Mouse (Mus musculus) embryonic stem cell, embryonic (primary cell): Measurements from ENCODE around the gene Mdm2.
"Not testable (repeated sequence)": the region's sequence is repeated elsewhere in the genome, so short reads cannot be mapped to it uniquely, and the experiment has no call there.

ENCODE experiments used
- CTCF ChIA-PET, 4 experiments: fragments of 300-600 bp in 2 of 4; fragments of 350-600 bp in 2 of 4; sonication (Branson Sonifier 250); formaldehyde crosslinking; loops; one replicate each; lab custom pipeline; 2022; ENCODE audit warnings: inconsistent platforms in 2 of 4; lab: Charles Lee
- POLR2A ChIA-PET, 4 experiments: fragments of 300-600 bp in 2 of 4; fragments of 350-600 bp in 2 of 4; sonication (Branson Sonifier 250); formaldehyde crosslinking; loops; one replicate each; lab custom pipeline; 2022; ENCODE audit warnings: antibody characterized with exemption in 4 of 4, inconsistent platforms in 1 of 4; lab: Charles Lee

The Mdm2 gene

DNA sequence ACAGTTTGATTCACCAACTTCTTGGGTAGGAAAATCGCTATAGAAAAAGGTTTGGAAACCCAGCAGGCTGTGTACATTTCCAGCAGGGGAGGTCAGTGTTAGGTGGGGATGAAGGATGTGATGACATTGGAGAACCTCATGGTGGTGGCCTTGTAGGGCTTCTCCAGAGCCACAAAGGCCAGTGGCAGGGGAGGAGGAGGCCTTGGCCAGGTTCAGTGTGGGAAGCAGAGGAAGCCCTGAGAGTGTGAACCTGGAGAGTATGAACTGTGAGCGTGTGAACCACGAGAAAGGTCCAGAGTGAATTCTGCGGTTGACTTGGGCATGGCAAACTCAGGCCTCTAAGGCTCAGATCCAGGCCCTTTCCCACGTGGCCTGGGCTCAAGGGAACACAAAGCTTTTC, 18.0 kb upstream of the Mdm2 start:
- POLR2A ChIA-PET: interaction anchor here in 2 of 4 experiments (0.5 to 1.2 kb wide), 3 partner anchors 10 to 95 kb away, joined by 3 read pairs; no protein-coding TSS in a partner anchor
- CTCF ChIA-PET: no interaction called here

DNA sequence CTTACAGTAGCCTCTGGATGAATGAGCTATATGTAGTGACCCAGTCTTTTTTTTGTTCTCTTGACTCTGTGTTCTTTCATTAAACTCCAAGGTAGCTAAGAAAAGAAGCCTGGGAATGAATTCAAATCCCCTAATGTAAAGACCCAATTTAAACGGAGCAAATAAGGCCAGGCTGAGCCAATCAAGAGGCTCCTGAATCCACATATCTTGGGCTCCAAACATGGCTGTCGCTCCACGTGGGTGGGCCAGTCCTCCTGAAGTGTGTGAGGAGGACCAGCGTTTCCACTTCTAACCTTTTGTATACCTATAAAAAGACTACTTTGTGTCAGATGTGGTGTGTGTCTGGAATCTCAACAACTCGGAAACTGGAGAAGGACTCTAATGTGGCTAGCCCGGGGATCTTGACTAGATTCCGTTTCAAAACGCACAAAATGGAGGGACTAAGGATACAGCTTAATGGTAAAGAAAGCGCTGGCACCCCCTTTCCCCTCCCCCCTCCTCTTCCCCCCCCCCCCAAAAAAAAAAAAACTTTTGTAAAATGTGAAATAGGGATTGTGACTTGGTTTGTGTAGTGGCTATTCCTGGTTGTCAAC, 17.1 kb upstream of the Mdm2 start:
- POLR2A ChIA-PET: interaction anchor here in 2 of 4 experiments (0.9 to 1.5 kb wide), 8 partner anchors 9 to 37 kb away, joined by 3 to 5 read pairs (median 3); no protein-coding TSS in a partner anchor

DNA sequence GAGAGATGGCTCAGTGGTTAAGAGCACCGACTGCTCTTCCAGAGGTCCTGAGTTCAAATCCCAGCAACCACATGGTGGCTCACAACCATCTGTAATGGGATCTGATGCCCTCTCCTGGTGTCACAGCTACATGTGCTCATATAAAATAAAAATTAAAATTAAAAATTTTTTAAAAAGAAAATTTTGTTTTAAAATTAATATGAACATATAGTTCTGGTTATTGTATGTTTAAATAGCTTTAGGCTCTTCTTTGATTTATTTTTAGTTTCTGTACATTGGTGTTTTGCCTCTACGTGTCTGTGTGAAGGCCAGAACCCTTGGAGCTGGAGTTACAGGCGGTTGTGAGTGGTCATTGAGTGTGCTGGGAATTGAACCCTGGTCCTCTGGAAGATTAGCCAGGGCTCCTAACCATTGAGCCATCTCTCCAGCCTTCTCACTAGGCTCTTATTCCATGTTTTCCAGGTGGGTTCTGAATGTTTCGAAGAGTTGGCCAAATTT, 16.4 kb upstream of the Mdm2 start:
- CTCF ChIA-PET: interaction anchor here in 1 of 4 experiments (0.6 kb wide), 1 partner anchor 169 kb away, joined by 5 read pairs; no protein-coding TSS in a partner anchor
- POLR2A ChIA-PET: interaction anchor here in 3 of 4 experiments (0.6 to 1.5 kb wide), 7 partner anchors 9 to 258 kb away, joined by 3 to 5 read pairs (median 3); partner anchors contain the start of gene Nup107 (in 1 of the 3)

More for the DNA sequence above, 17.1 kb upstream of the Mdm2 start:
- CTCF ChIA-PET: interaction anchor here in 1 of 4 experiments (0.6 kb wide), 1 partner anchor 88 kb away, joined by 3 read pairs; no protein-coding TSS in a partner anchor

DNA sequence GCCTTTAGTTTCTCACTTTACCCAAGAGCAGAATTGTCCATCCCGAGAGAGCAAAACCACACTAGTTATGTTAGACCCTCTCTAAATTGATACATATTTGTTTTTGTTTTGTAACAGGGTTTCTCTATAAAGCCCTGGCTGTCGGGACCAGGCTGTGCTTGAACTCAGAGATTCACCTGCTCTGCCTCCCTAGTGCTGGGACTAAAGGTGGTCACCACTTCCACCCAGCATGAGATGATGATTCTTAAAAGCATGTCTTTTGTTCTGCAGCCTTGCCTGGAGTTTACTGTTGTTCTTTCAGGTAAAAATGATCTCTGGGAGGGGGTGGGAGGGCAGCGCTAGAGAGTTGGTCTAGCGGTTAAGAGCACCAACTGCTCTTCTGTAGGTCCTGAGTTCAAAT, 15.8 kb upstream of the Mdm2 start:
- POLR2A ChIA-PET: interaction anchor here in 3 of 4 experiments (0.6 to 1.5 kb wide), 6 partner anchors 8 to 67 kb away, joined by 3 to 4 read pairs (median 3); partner anchors contain the start of genes Mdm2 (in 1 of the 3) and Nup107 (in 1 of the 3)
- CTCF ChIA-PET: interaction anchor here in 1 of 4 experiments (0.6 kb wide), 1 partner anchor 169 kb away, joined by 5 read pairs; no protein-coding TSS in a partner anchor

DNA sequence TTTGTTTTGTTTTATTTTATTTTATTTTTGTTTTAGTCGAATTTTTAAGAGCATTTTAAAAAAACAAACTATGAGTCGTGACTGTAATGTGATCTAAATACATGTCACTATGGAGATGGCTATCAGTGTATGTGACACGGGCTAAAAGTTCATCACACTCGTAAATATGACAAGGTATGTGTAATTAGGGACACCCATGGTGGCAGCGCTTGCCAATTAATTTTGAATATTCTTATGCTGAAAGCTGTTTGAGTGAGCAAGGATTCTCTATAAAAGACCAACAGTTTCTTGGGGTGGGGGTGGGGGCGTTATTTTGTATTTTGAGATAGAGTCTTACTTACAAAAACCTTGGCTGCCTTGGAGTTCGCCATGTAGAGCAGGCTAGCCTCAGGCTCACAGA, 15.1 kb upstream of the Mdm2 start:
- CTCF ChIA-PET: interaction anchor here in 1 of 4 experiments (0.7 kb wide), 1 partner anchor 817 kb away, joined by 3 read pairs; no protein-coding TSS in a partner anchor
- POLR2A ChIA-PET: interaction anchor here in 2 of 4 experiments (0.8 to 1.2 kb wide), 3 partner anchors 9 to 16 kb away, joined by 3 to 4 read pairs (median 3); partner anchors contain the start of gene Mdm2 (in 1 of the 2)

DNA sequence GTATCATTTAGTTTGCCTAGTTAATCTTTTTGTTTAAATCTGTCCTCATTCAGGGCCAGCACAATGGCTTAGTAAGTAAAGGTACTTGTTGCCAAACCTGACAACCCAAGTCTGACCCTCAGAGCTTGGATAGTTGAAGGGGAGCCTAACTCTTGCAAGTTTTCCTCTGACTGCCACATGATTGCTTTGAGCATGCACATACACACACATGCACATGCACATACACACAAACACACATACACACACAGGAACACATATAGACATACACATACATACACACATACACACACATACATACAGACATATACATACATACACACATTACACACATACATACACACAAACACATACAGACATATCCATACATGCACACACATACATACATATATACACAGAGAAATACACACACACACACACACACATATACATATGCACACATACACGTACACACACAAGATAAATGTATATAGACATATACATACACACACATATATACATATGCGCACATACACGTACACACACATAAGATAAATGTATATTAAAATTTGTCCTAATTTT, 14.3 kb upstream of the Mdm2 start:
- POLR2A ChIA-PET: interaction anchor here in 2 of 4 experiments (0.6 to 1.7 kb wide), 2 partner anchors 13 kb away, joined by 3 to 4 read pairs; no protein-coding TSS in a partner anchor
- CTCF ChIA-PET: no interaction called here

DNA sequence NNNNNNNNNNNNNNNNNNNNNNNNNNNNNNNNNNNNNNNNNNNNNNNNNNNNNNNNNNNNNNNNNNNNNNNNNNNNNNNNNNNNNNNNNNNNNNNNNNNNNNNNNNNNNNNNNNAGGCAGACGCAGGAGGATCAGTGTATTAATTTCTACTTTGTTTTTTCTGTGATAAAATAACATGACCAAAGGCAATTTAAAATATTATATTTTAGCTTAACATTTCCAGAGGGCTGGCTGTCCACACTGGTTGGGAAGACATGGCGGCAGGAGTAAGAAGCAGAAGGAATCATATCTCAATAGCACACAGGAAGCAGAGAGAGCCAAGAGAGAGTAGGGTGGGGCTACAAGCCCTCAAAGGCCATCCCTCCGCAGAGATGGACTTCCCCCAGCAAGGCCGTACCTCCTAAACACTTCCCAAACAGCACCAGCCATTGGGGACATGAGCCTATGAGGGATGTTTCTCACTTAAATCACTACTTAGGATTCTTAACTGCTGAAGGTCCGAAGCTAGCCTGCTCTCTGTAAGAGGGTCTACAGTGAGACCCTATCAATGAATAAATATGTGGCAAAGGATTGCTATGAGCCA, 13.7 kb upstream of the Mdm2 start:
- ChIA-PET CTCF (interaction anchor here in 1 of 4 experiments (1.2 kb wide), 1 partner anchor 73 kb away, joined by 5 read pairs; no protein-coding TSS in a partner anchor), POLR2A (interaction anchor here in 3 of 4 experiments (0.6 to 1.7 kb wide), 7 partner anchors 12 to 129 kb away, joined by 3 to 4 read pairs (median 3); no protein-coding TSS in a partner anchor)

DNA sequence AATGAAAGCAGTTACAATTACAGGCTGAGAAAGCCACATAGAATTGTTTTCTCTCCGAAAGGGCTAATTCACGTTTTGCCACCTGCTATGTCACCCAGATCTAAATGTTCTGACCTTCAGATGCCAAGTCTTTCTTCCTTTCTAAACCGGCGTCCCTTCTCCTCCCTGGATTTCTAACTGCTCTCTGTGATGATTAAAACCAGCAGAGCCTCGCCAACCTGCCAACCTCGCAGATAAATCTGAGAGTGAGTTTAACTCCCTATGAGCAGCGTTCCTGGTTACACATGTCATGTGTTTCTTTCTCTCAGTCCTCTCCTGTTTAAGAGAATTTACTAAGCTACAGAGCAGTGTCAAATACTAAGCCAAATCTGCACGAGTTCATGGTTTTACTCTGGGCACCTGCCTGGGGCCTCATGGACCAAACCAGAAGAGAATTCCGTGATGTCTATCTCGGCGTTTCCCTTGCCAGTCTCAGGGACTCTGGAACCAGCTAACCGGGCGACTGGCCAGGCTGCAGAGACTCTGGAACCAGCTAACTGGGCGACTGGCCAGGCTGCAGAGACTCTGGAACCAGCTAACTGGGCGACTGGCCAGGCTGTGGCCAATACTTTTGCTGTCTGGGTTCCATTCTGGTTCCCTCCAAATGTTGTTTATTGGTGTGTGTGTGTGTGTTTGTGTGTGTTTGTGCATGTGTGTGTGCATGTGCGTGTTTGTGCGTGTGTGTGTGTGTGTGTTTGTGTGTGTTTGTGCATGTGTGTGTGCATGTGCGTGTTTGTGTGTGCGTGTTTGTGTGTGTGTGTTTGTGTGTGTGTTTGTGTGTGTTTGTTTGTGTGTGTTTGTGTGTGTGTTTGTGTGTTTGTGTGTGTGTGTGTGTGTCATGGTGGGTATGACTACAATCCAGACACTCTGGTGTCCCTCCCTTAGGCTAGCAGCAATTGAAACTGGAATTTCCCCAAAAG, 7.9 kb upstream of the Mdm2 start:
- CTCF ChIA-PET: interaction anchor here in 3 of 4 experiments (0.6 to 1.5 kb wide), 6 partner anchors 8 to 258 kb away, joined by 3 to 7 read pairs (median 5); partner anchors contain the start of gene Mdm2 (in 1 of the 3)
- POLR2A ChIA-PET: interaction anchor here in 3 of 4 experiments (0.5 to 3.0 kb wide), 24 partner anchors 7 to 671 kb away, joined by 3 to 24 read pairs (median 4); partner anchors contain the start of gene Mdm2 (in 2 of the 3)

DNA sequence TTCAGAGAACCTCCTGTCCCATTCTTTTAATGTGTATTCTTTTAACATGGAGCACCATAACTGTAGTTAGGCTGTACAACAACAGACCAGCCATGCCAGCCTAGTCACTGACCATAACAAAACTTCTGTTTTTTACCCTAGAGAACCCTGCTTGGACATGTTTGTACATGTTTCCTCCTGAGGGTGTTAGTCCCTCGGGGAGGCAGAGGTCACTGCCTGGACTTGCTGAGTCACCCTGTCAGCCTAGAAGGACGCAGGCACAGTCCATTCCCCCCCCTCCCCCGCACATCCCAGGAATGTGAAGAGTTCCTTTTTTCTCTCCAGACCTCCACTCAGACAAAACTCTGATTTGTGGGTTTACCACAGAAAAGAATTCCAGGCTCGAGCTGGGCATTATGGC, 7.0 kb upstream of the Mdm2 start:
- POLR2A ChIA-PET: interaction anchor here in 3 of 4 experiments (0.7 to 3.0 kb wide), 12 partner anchors 8 to 101 kb away, joined by 3 to 24 read pairs (median 5); partner anchors contain the start of gene Mdm2 (in 1 of the 3)
- CTCF ChIA-PET: no interaction called here

DNA sequence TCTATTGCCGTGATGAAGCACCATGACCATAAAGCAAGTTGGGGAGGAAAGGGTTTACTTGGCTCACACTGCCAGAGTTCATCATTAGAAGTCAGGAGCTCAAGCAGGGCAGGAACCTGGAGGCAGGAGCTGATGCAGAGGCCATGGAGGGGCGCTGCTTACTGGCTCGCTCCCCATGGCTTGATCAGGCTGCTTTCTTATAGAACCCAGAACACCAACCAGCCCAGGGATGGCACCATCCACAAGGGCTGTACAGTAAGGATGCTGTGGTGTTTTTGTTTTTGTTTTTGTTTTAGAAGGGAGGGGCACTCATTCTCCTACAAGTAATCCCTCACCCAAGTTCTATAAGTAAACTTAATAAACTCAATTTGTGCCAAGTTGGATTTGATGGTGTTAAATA, 6.1 kb upstream of the Mdm2 start:
- ChIA-PET CTCF (interaction anchor here in 2 of 4 experiments (0.5 to 0.7 kb wide), 3 partner anchors 200 to 386 kb away, joined by 3 to 8 read pairs (median 5); no protein-coding TSS in a partner anchor), POLR2A (interaction anchor here in 3 of 4 experiments (0.6 to 1.7 kb wide), 4 partner anchors 10 to 76 kb away, joined by 3 read pairs; partner anchors contain the start of gene Nup107 (in 1 of the 3))

DNA sequence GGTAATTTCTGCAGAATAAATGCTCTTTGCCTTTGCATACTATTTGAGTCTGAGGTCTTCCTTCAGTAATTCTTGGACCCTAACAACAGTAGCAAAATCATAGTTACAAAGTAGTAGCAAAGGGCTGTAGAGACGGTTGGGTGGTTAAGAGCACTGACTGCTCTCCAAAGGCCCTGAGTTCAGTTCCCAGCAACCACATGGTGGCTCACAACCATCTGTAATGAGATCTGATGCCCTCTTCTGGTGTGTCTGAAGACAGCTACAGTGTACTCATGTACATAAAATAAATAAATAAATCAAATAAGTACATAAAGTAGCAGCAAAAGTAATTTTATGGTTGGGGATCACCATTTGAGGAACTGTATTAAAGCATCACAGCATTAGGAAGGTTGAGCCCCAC, 5.1 kb upstream of the Mdm2 start:
- POLR2A ChIA-PET: interaction anchor here in 1 of 4 experiments (1.7 kb wide), 1 partner anchor 77 kb away, joined by 3 read pairs; the partner anchor contains the start of gene Nup107
- CTCF ChIA-PET: not testable (repeated sequence)

DNA sequence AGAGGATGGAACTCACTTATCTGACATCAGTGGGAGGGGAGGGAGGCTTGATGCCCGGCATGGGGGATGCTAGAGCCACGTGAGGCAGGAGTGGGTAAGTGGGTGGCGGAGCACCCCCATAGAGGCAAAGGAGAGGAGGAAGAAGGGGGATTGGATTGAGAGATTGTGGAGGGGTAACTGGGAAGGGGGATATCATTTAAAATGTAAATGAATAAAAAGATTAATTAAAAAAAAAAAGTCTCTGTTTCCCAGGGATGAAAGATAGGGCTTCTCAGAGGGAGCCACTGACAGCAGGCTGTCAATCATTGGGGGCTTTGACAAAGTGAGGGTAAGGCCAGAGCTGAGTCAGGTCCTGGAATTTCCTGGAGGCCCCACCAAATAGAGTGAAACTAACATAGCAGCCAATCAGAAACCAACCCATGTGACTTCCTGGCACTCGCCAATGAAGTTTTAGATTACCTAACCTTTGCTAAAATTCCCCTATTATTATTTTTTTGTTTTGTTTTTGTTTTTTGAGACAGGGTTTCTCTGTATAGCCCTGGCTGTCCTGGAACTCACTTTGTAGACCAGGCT, 4.5 kb upstream of the Mdm2 start:
- POLR2A ChIA-PET: interaction anchor here in 2 of 4 experiments (1.1 to 1.7 kb wide), 3 partner anchors 16 to 78 kb away, joined by 3 read pairs; partner anchors contain the start of gene Nup107 (in 1 of the 2)

DNA sequence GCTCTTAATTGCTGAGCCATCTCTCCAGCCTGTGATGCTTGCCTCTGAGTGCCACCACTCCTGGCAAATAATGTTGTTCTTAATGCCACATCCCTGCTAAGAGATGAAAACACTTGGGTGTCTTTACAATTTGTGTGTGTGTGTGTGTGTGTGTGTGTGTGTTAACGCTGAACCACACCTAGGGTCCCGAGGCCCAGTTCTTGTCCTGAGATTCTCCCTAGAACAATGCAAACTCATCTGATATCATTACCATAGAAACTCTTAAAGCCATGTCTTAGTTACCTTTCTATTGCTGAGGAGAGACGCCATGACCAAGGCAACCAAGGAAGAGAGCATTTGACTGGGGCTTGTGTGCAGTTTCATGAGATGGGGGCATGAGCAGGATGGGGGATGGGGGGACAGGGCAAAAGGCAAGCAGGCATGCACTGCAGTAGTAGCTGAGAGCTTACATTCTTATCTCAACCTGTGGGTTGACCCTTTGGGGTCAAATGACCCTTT, 3.5 kb upstream of the Mdm2 start:
- ChIA-PET POLR2A (interaction anchor here in 1 of 4 experiments (0.6 to 1.3 kb wide), 3 partner anchors 15 to 54 kb away, joined by 3 read pairs; no protein-coding TSS in a partner anchor), CTCF (no interaction called here)

More for the DNA sequence above, 4.5 kb upstream of the Mdm2 start:
- CTCF ChIA-PET: interaction anchor here in 1 of 4 experiments (0.5 kb wide), 1 partner anchor 656 kb away, joined by 3 read pairs; no protein-coding TSS in a partner anchor

DNA sequence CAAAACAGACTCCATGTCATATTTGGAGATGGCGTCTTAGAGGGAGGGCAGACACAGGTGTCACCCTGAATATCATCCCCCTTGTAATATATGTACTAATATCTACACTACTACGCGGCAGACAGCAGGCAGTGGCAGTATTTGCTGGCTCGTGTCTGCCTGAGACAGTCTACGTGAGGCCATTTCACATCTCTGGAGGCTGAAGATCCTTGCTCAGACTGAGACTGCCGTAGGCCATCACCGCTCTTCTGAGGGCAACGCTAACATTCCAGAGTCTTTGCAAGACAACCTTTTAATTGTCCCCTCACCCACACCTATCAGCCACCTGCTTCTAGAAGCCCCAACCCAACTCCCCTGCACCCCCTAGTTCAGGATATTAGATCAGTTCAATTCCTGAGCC, 2.9 kb upstream of the Mdm2 start:
- CTCF ChIA-PET: interaction anchor here in 1 of 4 experiments (0.6 kb wide), 1 partner anchor 63 kb away, joined by 3 read pairs; no protein-coding TSS in a partner anchor
- POLR2A ChIA-PET: interaction anchor here in 3 of 4 experiments (0.7 to 1.5 kb wide), 5 partner anchors 10 to 80 kb away, joined by 3 to 22 read pairs (median 3); no protein-coding TSS in a partner anchor

DNA sequence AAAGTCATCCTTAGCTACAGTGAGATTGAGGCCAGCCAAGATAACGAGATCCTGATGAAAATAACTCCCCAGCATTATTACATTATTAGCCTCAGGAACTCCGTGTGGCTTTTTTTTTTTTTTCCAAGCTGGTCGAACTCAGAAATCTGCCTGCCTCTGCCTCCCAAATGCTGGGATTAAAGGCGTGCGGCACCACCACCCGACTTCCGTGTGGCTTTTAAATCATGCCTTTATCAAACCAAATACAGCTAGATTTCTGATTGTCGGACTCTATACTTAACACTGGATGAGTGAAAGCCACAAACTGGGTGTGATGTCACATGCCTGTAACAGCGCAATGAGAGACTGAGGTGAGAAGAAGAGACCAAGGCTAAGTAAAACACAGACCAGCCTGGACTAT, 2.3 kb upstream of the Mdm2 start:
- POLR2A ChIA-PET: interaction anchor here in 3 of 4 experiments (0.7 to 5.3 kb wide), 13 partner anchors 9 to 80 kb away, joined by 3 to 40 read pairs (median 4); no protein-coding TSS in a partner anchor
- CTCF ChIA-PET: interaction anchor here in 2 of 4 experiments (0.6 to 0.9 kb wide), 4 partner anchors 25 to 657 kb away, joined by 3 to 7 read pairs (median 3); no protein-coding TSS in a partner anchor
